Mouse (Mus musculus) kidney, postnatal 0 days (tissue): ENCODE data around the gene Cplx2. TPM values are rescaled to one million over a fixed set of nuclear protein-coding genes. Genes with fewer than 3 reads are reported as not detected.

Source experiments
- ATAC-seq: fragments of 200-750 bp; cut with Nextera tagmentation; replicated peaks from 2 replicates; pipeline ENCODE4 v1.8.0; 2017; ENCODE audit warnings: low read depth, moderate number of reproducible peaks, moderate TSS enrichment, moderate library complexity; ENCODE audit not compliant: low FRiP score
- DNase-seq: peaks from one replicate; pipeline ENCODE4 v3.0.0-alpha.2; 2016; ENCODE audit warnings: low spot score
- H3K27ac ChIP-seq: fragments of 300-500 bp; sonication (generic); 2 replicates; pipeline ENCODE4 v1.5.1; 2014; ENCODE audit warnings: mild to moderate bottlenecking
- H3K27me3 ChIP-seq: fragments of 300-500 bp; sonication (generic); 2 replicates; pipeline ENCODE4 v1.6.1; 2014; ENCODE audit warnings: low read length, mixed read lengths; ENCODE audit not compliant: insufficient read depth
- H3K36me3 ChIP-seq: fragments of 300-500 bp; sonication (generic); 2 replicates; pipeline ENCODE4 v1.6.1; 2014; ENCODE audit warnings: low read length, mixed read lengths; ENCODE audit not compliant: insufficient read depth
- H3K4me1 ChIP-seq: fragments of 300-500 bp; sonication (generic); replicated peaks from 2 replicates; pipeline ENCODE4 v1.6.1; 2014; ENCODE audit warnings: antibody characterized with exemption, low read length, mixed read lengths; ENCODE audit not compliant: insufficient read depth
- H3K4me2 ChIP-seq: fragments of 300-500 bp; sonication (generic); 2 replicates; pipeline ENCODE4 v1.6.1; 2014; ENCODE audit warnings: mild to moderate bottlenecking, low read length, moderate library complexity, mixed read lengths
- H3K4me3 ChIP-seq: fragments of 300-500 bp; sonication (generic); replicated peaks from 2 replicates; pipeline ENCODE4 v1.5.1; 2014; ENCODE audit warnings: low read depth, low read length
- H3K9ac ChIP-seq: fragments of 300-500 bp; sonication (generic); 2 replicates; pipeline ENCODE4 v1.6.1; 2014; ENCODE audit warnings: low read depth, low read length
- H3K9me3 ChIP-seq: fragments of 300-500 bp; sonication (generic); replicated peaks from 2 replicates; pipeline ENCODE4 v1.6.1; 2016; ENCODE audit warnings: low read length, inconsistent platforms, mixed read lengths
- CTCF ChIP-seq: IDR thresholded peaks from 2 replicates; pipeline ENCODE4 v1.5.1; 2016; ENCODE audit warnings: antibody characterized with exemption, low read depth, mild to moderate bottlenecking, moderate library complexity
- WGBS: fragments of 180-500 bp; shearing (Covaris S2); extraction: QIAGEN DNeasy Blood & Tissue Kit; methylation state at CpG from one replicate; pipeline ENCODE4 v1.1.7; 2014; 5-methylcytosine and 5-hydroxymethylcytosine counted together
- polyA plus RNA-seq: library from polyadenylated mRNA; unstranded; fragments of >200 nt; fragmentation: Nextera tagmentation; extraction: Ambion mirVana; gene quantifications from 2 replicates; pipeline ENCODE4 v1.2.1, GENCODE M21; 2015

Gene Cplx2
- polyA plus RNA-seq, 1 experiment from 2014 or later: 4.0 TPM

GRCm38 (mm10) chr13:54384518-54384917 lies 13.4 kb downstream of the Cplx2 start:
- DNase-seq: no peak
- peak; percentile 36; the same call in 1 of the 2 replicates for ATAC-seq
- WGBS: 19% methylated on average over 5 of the region's 5 CpGs
- no peak overlapping the region; the same call in 1 of the 2 replicates for H3K4me2 ChIP-seq
- H3K27ac ChIP-seq: no peak overlapping the region
- TF ChIP-seq CTCF: no peak
- H3K9ac ChIP-seq: no peak overlapping the region
- no peaks in the 10 kb centered on the region for H3K9me3 ChIP-seq
- peaks cover 7% of the 10 kb centered on the region; the same call in 1 of the 2 replicates for H3K4me1 ChIP-seq
- H3K27me3 ChIP-seq: no peaks in the 10 kb centered on the region
- no peaks in the 10 kb centered on the region for H3K36me3 ChIP-seq
- no peak overlapping the region for H3K4me3 ChIP-seq

GRCm38 (mm10) chr13:54385008-54386004 lies 14.2 kb downstream of the Cplx2 start:
- peaks cover 7% of the 10 kb centered on the region; the same call in 1 of the 2 replicates for H3K4me1 ChIP-seq
- TF ChIP-seq CTCF: no peak
- no peak for ATAC-seq
- H3K4me2 ChIP-seq: no peak overlapping the region; the same call in 1 of the 2 replicates
- no peaks in the 10 kb centered on the region for H3K27me3 ChIP-seq
- no peak overlapping the region for H3K27ac ChIP-seq
- H3K9me3 ChIP-seq: no peaks in the 10 kb centered on the region
- no peak for DNase-seq
- H3K36me3 ChIP-seq: no peaks in the 10 kb centered on the region
- no peak overlapping the region for H3K4me3 ChIP-seq
- 30% methylated on average over 19 of the region's 19 CpGs for WGBS
- H3K9ac ChIP-seq: no peak overlapping the region

GRCm38 (mm10) chr13:54389971-54390564 lies 18.9 kb downstream of the Cplx2 start:
- TF ChIP-seq CTCF: no peak
- no peak for ATAC-seq
- H3K4me1 ChIP-seq: peaks cover 2% of the 10 kb centered on the region; the same call in 1 of the 2 replicates
- no peaks in the 10 kb centered on the region for H3K9me3 ChIP-seq
- 55% methylated on average over 8 of the region's 8 CpGs for WGBS
- no peaks in the 10 kb centered on the region for H3K27me3 ChIP-seq
- no peak overlapping the region for H3K4me3 ChIP-seq
- DNase-seq: no peak
- H3K4me2 ChIP-seq: no peak overlapping the region
- no peak overlapping the region for H3K27ac ChIP-seq
- H3K9ac ChIP-seq: no peak overlapping the region
- H3K36me3 ChIP-seq: no peaks in the 10 kb centered on the region

- H3K36me3 ChIP-seq: no peaks in the 10 kb centered on the region
- no peak for ATAC-seq
- DNase-seq: no peak
- H3K4me2 ChIP-seq: no peak overlapping the region
- H3K27me3 ChIP-seq: no peaks in the 10 kb centered on the region
- no peak for TF ChIP-seq CTCF
- no peak overlapping the region for H3K9ac ChIP-seq
- no peak overlapping the region for H3K27ac ChIP-seq
- no peak overlapping the region for H3K4me3 ChIP-seq
- WGBS: 85% methylated on average over 7 of the region's 7 CpGs
- no peaks in the 10 kb centered on the region for H3K4me1 ChIP-seq
- no peaks in the 10 kb centered on the region for H3K9me3 ChIP-seq
Observed at GRCm38 (mm10) chr13:54390565-54391013, 19.4 kb downstream of the Cplx2 start.

GRCm38 (mm10) chr13:54391313-54391712 lies 20.2 kb downstream of the Cplx2 start:
- H3K27me3 ChIP-seq: no peaks in the 10 kb centered on the region

GRCm38 (mm10) chr13:54397069-54397468 lies 25.9 kb downstream of the Cplx2 start:
- no peak overlapping the region for H3K4me3 ChIP-seq
- no peaks in the 10 kb centered on the region for H3K4me1 ChIP-seq
- no peaks in the 10 kb centered on the region for H3K9me3 ChIP-seq
- H3K4me2 ChIP-seq: no peak overlapping the region
- 76% methylated on average over 4 of the region's 4 CpGs for WGBS
- ATAC-seq (no peak), DNase-seq (no peak)
- no peak overlapping the region for H3K27ac ChIP-seq
- H3K36me3 ChIP-seq: no peaks in the 10 kb centered on the region
- no peak for TF ChIP-seq CTCF
- H3K9ac ChIP-seq: no peak overlapping the region
- H3K27me3 ChIP-seq: no peaks in the 10 kb centered on the region

More at GRCm38 (mm10) chr13:54391313-54391712, 20.2 kb downstream of the Cplx2 start:
- Histone ChIP-seq H3K9me3 (no peaks in the 10 kb centered on the region), H3K9ac (no peak overlapping the region), H3K36me3 (no peaks in the 10 kb centered on the region), H3K27ac (no peak overlapping the region), H3K4me3 (no peak overlapping the region), H3K4me1 (no peaks in the 10 kb centered on the region), H3K4me2 (no peak overlapping the region)
- ATAC-seq (no peak), DNase-seq (no peak)
- 90% methylated on average over 4 of the region's 4 CpGs for WGBS
- no peak for TF ChIP-seq CTCF
